Mouse (Mus musculus) hindbrain, postnatal 0 days (tissue): ENCODE measurements around the gene Sfswap. TPM values are rescaled to one million over a fixed set of nuclear protein-coding genes. Genes with fewer than 3 reads are reported as not detected.

Experiments
- ATAC-seq: fragments of 200-750 bp; cut with Nextera tagmentation; 2 replicates; pipeline ENCODE4 v1.8.0; 2017; ENCODE audit warnings: mild to moderate bottlenecking, moderate TSS enrichment, moderate library complexity
- DNase-seq: peaks from one replicate; pipeline ENCODE4 v3.0.0-alpha.2; 2015; ENCODE audit warnings: low spot score
- H3K27ac ChIP-seq: fragments of 300-500 bp; sonication (generic); 2 replicates; pipeline ENCODE4 v1.5.1; 2014; ENCODE audit warnings: mild to moderate bottlenecking
- H3K27me3 ChIP-seq: fragments of 300-500 bp; sonication (generic); 2 replicates; pipeline ENCODE4 v1.6.1; 2014; ENCODE audit warnings: low read length, mixed read lengths; ENCODE audit not compliant: insufficient read depth
- H3K36me3 ChIP-seq: fragments of 300-500 bp; sonication (generic); 2 replicates; pipeline ENCODE4 v1.6.1; 2014; ENCODE audit warnings: low read length, mixed read lengths; ENCODE audit not compliant: insufficient read depth
- H3K4me1 ChIP-seq: fragments of 300-500 bp; sonication (generic); 2 replicates; pipeline ENCODE4 v1.6.1; 2014; ENCODE audit warnings: antibody characterized with exemption, low read length, mixed read lengths; ENCODE audit not compliant: insufficient read depth
- H3K4me2 ChIP-seq: fragments of 300-500 bp; sonication (generic); 2 replicates; pipeline ENCODE4 v1.6.1; 2014; ENCODE audit warnings: low read depth, mild to moderate bottlenecking, low read length, moderate library complexity, mixed read lengths
- H3K4me3 ChIP-seq: fragments of 300-500 bp; sonication (generic); 2 replicates; pipeline ENCODE4 v1.5.1; 2014; ENCODE audit warnings: low read length
- H3K9ac ChIP-seq: fragments of 300-500 bp; sonication (generic); replicated peaks from 2 replicates; pipeline ENCODE4 v1.6.1; 2014; ENCODE audit warnings: mild to moderate bottlenecking, low read length, moderate library complexity, mixed read lengths
- H3K9me3 ChIP-seq: fragments of 300-500 bp; sonication (generic); 2 replicates; pipeline ENCODE4 v1.6.1; 2016; ENCODE audit warnings: low read length, mixed read lengths
- CTCF ChIP-seq: IDR thresholded peaks from 2 replicates; pipeline ENCODE4 v1.5.1; 2016; ENCODE audit warnings: antibody characterized with exemption, control low read depth, low read depth
- WGBS: fragments of 180-500 bp; shearing (Covaris S2); extraction: QIAGEN DNeasy Blood & Tissue Kit; methylation state at CpG from one replicate; pipeline ENCODE4 v1.1.7; 2014; 5-methylcytosine and 5-hydroxymethylcytosine counted together
- polyA plus RNA-seq: library from polyadenylated mRNA; unstranded; fragments of >200 nt; fragmentation: Nextera tagmentation; extraction: Ambion mirVana; gene quantifications from 2 replicates; pipeline ENCODE4 v1.2.1, GENCODE M21; 2015
- total RNA-seq: library from RNA; depleted of rRNA; stranded (reverse); fragments of >200 nt; gene quantifications from 2 replicates; pipeline ENCODE4 v1.2.3, GENCODE M21; 2014

Gene Sfswap
- total and polyA plus RNA-seq, 2 experiments from 2014 or later = 44.3 to 90.7 TPM

DNA sequence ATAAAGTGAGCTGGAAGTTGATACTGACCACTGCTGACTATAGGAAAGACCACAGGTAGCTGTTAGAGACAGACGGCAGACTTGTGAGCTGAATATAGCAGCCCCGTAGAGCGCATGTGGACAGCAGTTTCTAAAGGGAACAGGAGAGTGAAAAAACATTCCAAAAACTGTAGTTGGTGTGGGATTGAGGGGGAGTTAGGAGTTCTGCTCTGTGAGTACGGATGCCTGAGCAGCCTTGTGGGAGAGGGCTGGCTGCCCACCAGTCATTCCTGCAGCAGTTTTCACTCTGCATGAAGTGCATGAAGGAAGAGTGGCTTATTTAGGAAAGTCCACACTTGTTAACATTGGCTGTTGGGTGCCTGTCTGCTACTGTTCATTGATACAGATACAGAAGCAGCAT lies 37.8 kb downstream of the Sfswap start:
- Histone ChIP-seq H3K27ac (no peak overlapping the region), H3K9me3 (no peaks in the 10 kb centered on the region), H3K4me2 (no peak overlapping the region), H3K9ac (no peak overlapping the region), H3K4me1 (no peaks in the 10 kb centered on the region), H3K27me3 (no peaks in the 10 kb centered on the region), H3K36me3 (peaks cover 33% of the 10 kb centered on the region), H3K4me3 (no peak overlapping the region)
- ATAC-seq (no peak), DNase-seq (no peak)
- TF ChIP-seq CTCF = no peak
- WGBS = 86% methylated on average over 4 of the region's 4 CpGs

DNA sequence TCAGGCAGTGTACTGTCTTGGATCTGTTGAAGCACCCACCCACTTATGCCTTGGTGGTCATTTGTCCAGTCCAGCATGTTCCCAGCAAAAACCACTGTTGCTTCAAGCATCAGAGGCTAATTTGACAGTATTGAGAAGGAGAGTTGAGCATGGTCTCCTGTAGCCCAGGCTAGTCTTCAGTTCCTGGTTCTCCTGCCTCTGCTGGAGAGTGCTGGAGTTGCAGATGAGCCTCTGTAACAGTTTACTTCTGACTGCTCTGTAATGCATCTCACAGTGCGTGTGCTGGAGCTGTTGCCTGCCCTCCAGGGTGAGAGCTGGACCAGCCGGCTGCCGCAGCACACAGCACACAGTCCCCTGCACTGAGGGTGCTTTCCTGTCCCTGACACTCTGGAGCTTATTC lies 41.2 kb downstream of the Sfswap start:
- no peak overlapping the region for H3K4me3 ChIP-seq
- TF ChIP-seq CTCF = peak; percentile 62
- WGBS = 84% methylated on average over 3 of the region's 3 CpGs
- no peak overlapping the region for H3K27ac ChIP-seq
- no peak overlapping the region for H3K4me2 ChIP-seq
- no peaks in the 10 kb centered on the region for H3K9me3 ChIP-seq
- H3K9ac ChIP-seq = no peak overlapping the region
- peaks cover 58% of the 10 kb centered on the region for H3K36me3 ChIP-seq
- peak; percentile 12 for DNase-seq
- ATAC-seq = no peak
- no peaks in the 10 kb centered on the region for H3K4me1 ChIP-seq
- H3K27me3 ChIP-seq = no peaks in the 10 kb centered on the region

- Histone ChIP-seq H3K4me2 (no peak overlapping the region), H3K4me1 (no peaks in the 10 kb centered on the region), H3K27ac (no peak overlapping the region), H3K4me3 (no peak overlapping the region), H3K9ac (no peak overlapping the region), H3K27me3 (no peaks in the 10 kb centered on the region), H3K36me3 (peaks cover 80% of the 10 kb centered on the region), H3K9me3 (no peaks in the 10 kb centered on the region)
- 72% methylated on average over 9 of the region's 9 CpGs for WGBS
- ATAC-seq (no peak), DNase-seq (peak; percentile 11)
- no peak for TF ChIP-seq CTCF
These were observed 44.8 kb downstream of the Sfswap start for GRCm38 (mm10) chr5:129545787-129546186.

GRCm38 (mm10) chr5:129549716-129550115 lies 48.7 kb downstream of the Sfswap start:
- Histone ChIP-seq H3K36me3 (peaks cover 80% of the 10 kb centered on the region), H3K27me3 (no peaks in the 10 kb centered on the region), H3K4me2 (no peak overlapping the region), H3K27ac (no peak overlapping the region), H3K4me3 (no peak overlapping the region), H3K9ac (no peak overlapping the region), H3K4me1 (no peaks in the 10 kb centered on the region), H3K9me3 (no peaks in the 10 kb centered on the region)
- 87% methylated on average over 12 of the region's 12 CpGs for WGBS
- TF ChIP-seq CTCF = no peak
- DNase-seq = no peak
- ATAC-seq = no peak

GRCm38 (mm10) chr5:129550790-129551189 lies 49.8 kb downstream of the Sfswap start:
- Histone ChIP-seq H3K4me3 (no peak overlapping the region), H3K27me3 (no peaks in the 10 kb centered on the region), H3K36me3 (peaks cover 85% of the 10 kb centered on the region), H3K4me1 (no peaks in the 10 kb centered on the region), H3K27ac (no peak overlapping the region), H3K4me2 (no peak overlapping the region), H3K9ac (no peak overlapping the region), H3K9me3 (no peaks in the 10 kb centered on the region)
- DNase-seq (no peak), ATAC-seq (no peak)
- WGBS = 94% methylated on average over 6 of the region's 6 CpGs
- no peak for TF ChIP-seq CTCF

GRCm38 (mm10) chr5:129551991-129552390 lies 51.0 kb downstream of the Sfswap start:
- DNase-seq (no peak), ATAC-seq (no peak)
- TF ChIP-seq CTCF = no peak
- 90% methylated on average over 2 of the region's 2 CpGs for WGBS
- peaks cover 89% of the 10 kb centered on the region for H3K36me3 ChIP-seq
- no peaks in the 10 kb centered on the region for H3K4me1 ChIP-seq
- no peak overlapping the region for H3K9ac ChIP-seq
- H3K27ac ChIP-seq = no peak overlapping the region
- H3K9me3 ChIP-seq = no peaks in the 10 kb centered on the region
- H3K4me2 ChIP-seq = no peak overlapping the region
- H3K4me3 ChIP-seq = no peak overlapping the region
- H3K27me3 ChIP-seq = no peaks in the 10 kb centered on the region

GRCm38 (mm10) chr5:129553642-129554041 lies 52.6 kb downstream of the Sfswap start:
- DNase-seq (no peak), ATAC-seq (no peak)
- Histone ChIP-seq H3K4me2 (no peak overlapping the region), H3K4me1 (no peaks in the 10 kb centered on the region), H3K9me3 (no peaks in the 10 kb centered on the region), H3K9ac (no peak overlapping the region), H3K36me3 (peaks cover 84% of the 10 kb centered on the region), H3K27me3 (no peaks in the 10 kb centered on the region), H3K4me3 (no peak overlapping the region), H3K27ac (no peak overlapping the region)
- 80% methylated on average over 6 of the region's 6 CpGs for WGBS
- no peak for TF ChIP-seq CTCF
